Mouse (Mus musculus) c-Kit-positive CD71-positive TER-119-positive erythroid progenitor cells, embryonic 14.5 days (primary cell): ENCODE results near the gene Hmox2.
A peak's percentile ranks its signal among the peaks of the same experiment; 100 is the strongest.

Source experiments
- DNase-seq: peaks from one replicate; pipeline ENCODE4 v3.0.0-alpha.2; 2013; ENCODE audit warnings: low spot score

Gene Hmox2

DNA sequence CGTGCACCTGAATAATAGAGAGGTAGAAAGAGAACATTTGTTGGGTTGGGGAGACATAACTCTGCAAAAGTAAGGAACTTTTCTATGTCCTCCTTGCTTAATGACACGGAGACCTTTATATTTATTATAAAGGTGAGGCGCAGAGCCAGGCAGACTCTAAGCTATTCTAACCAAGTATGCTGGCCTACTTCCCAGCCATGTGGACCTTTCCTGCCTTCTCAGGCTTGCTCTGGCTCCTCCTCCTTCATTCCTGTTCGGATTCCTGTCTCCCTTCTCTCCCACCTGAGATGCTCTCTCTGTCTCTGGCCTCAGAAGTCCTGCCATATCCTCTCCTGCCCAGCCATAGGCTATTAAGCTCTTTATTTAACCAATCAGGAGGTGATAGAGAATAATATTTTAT, 895 bp upstream of the Hmox2 start:
- no peak for DNase-seq

DNA sequence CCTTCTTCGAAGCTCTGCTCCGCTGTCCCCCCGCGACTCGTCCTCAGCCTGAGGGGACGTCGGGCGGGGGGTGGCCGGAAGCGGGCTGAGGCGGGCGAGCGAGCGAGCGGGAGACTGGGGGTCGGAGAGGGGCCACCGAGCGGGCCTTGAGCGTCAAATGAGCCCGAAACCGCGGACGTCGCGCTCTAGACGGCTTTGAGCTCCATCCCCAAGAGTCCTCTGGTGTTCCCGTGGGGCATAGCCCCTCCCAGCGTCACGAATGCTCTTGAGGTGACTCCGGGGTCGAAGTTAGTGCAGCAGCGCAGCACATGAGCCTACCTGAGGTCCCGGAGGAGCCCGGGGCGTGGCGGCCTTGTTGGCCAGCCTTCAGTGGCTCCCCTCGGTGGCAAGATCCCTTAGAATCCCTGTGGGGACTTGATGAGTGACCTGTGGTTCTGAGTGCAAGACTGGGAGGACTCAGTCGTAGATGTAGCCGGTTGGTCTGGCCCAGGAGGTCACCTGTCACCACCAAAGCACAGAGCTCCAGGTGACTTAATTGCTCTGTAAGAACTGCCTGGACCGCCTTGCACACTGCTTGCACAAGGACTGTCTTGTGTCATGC, 467 bp downstream of the Hmox2 start:
- DNase-seq, result peak; percentile 34

DNA sequence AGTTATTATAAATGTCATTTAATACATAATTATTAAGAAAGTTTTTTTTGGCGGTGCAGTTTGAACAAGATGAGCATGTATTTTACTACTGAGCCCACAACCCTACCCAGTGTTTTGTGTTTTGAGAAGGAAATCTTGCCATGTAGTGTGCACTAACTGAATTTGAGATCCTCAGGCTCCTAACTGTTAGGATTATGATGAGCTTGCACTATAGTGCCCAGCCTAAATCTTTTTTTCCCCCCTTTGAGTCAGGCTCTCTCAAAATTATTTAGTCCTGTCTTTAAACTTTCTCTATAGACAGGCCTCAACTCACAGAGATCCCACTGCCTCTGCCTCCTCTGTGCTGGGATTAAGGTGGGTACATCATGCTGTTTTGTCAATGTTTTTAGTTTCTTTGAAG, 1.4 kb downstream of the Hmox2 start:
- no peak for DNase-seq

DNA sequence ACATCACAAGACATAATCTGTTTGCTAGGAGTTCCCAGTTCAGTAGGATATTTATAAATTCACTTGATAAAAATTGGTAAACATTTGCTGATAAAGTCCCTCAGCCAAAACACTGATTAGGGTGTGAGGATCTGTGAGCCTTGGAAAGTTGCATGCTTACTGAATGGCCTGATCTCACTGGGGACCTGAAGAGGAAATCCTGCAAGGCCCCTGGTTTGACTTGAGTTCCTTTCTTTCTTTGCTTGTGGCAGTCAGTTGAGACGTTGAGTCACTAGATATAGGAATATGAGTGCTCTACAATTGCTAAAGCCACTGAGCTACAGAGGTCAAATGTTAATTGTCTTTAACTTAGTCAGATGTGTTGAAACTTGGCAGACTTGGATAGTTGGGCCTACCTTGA, 1.8 kb downstream of the Hmox2 start:
- no peak for DNase-seq

DNA sequence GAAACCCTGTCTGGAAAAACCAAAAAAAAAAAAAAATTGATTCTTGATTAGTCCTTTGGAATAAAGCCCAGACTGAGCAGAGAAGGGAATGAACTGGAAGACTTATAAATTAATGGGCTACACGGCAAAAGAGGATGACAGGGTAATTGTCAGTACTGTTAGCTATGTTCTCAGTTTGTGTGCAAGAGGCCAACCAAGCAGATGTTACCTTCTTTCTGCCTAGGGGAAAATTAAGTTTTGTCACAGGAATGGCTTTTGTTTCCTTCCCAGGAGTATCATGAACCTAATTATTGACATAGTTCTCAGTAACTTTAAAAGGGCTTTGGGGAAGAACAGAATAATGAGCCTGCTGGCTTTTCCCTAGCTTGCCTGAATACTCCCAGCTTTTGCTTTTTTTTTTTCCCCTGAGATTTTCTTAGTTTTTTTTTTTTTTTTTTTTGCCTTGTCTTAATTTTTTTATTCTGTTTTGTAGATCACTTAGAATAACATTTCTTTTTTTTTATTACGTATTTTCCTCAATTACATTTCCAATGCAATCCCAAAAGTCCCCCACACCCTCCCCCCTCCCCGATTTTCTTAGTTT, 4.7 kb downstream of the Hmox2 start:
- no peak for DNase-seq

DNA sequence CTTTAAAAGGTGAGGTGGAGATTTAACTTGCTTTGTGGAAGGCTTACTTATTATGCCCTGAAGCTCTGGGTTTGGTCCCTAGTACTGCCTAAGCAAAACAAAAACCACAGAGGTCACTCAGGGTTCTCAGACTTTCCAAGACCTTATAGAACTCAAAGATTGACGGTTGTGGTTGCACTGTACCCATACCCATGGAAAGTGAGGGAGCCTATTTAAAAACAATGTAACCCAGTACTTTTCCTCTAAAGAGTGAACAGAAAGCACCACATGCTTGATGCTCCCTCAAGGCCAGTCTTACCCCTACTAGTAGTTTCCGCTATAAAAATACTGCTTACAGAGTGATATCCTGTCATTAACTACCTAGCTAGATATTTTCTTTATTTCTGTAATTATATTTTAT, 10.1 kb downstream of the Hmox2 start:
- DNase-seq, result no peak

DNA sequence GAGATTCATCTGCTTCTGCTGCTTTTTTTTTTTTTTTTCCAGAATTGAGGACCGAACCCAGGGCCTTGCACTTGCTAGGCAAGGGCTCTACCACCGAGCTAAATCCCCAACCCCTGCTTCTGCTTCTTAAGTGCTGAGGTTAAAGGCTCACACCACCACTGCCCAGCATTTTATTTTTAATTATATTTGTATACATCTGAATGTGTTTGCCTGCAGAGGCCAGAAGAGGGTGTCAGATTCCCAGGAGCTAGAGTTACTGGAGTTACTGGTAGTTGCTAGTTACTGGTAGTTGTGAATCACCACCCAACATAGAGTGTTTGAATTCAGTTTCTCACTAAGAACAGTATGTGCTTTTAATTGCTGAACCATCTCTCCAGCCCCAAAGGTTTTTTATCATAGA, 13.8 kb downstream of the Hmox2 start:
- no peak for DNase-seq

DNA sequence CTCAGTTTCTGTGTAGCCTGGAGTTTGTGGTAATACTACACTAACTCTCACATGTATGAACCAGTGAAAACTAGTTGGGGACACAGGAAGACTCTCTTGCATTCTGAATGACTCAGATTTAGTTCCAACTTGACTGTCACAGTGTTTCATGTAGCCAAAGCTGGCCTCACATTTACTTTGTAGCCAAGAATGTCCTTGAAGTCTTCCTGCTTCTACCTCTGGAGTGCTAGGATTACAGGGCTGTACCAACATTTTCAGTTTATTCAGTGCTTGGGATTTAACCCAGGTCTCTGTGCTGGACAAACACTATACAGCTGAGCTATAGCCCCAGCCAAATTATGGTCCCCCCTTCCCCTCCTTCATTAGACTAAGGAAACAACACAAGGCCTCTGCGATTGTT, 16.0 kb downstream of the Hmox2 start:
- DNase-seq, result no peak

DNA sequence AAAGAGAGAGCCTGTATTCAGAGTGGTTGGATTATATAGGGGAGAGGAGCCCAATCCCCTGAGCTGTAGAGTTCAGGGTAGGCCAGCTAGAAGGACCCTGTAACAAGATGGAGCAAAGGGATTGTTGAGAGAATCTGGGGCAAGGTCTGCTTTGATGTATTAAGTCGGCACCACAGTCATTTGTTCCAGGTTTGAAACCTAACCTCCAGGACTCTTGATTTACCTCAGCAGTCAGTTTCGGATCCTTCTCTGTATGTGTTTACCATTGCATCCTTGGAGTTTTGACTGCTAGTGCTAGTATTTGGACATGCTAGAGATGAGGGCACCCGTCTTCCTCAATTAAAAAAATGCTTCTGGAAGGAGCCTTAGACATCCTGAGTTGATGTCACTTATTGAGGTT, 26.0 kb downstream of the Hmox2 start:
- DNase-seq, result no peak

DNA sequence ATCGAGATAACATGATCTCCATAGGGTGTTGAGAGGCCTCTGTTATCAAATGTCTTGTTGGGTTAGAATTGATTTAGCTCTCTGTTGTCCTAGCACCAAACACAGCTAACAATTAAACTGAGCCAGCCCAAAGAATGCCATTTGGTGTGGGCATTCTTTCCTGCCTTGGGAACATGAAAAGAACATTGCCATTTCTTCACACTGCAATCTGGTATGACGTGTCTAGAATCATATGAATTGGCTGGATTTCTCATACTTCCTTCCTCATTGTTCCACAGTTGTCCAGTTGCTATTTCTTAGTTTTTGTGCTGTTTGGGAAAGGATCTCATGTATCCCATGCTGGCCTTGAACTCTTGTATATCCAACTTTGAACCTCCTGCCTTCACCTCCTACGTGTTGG, 27.9 kb downstream of the Hmox2 start:
- DNase-seq, result no peak

DNA sequence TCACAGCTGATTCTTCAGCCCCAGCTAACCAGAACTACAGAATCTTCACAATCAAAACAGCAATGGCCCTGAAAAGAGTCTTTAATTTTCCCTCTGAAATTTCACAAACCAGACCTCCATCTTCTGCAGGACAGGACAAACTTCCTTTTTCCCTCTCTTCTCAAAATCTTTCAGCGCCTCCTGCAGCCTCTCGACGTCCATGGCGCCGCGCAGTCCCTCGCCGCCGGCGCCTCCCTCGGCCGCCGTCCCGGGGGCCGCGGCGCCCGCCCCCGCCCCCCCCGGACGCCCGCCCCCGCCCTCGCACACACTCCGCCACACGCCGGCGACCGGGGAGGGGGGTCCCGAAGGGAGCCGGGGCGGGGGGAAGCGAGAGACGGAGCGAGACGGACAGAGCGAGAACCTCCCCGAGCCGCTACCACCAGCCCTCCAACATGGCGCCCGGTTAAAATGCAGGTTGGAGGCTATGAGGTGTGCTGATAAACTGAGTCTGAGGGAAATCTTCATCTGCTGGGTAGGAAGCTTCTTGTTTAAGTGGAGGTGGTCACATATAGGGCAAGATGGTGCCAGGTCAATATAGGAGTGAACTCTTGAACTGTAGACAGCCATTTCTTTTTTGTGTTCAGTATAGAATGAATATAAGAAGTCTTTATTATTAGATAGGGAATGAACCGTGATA, 30.6 kb downstream of the Hmox2 start:
- peak; percentile 30 for DNase-seq

DNA sequence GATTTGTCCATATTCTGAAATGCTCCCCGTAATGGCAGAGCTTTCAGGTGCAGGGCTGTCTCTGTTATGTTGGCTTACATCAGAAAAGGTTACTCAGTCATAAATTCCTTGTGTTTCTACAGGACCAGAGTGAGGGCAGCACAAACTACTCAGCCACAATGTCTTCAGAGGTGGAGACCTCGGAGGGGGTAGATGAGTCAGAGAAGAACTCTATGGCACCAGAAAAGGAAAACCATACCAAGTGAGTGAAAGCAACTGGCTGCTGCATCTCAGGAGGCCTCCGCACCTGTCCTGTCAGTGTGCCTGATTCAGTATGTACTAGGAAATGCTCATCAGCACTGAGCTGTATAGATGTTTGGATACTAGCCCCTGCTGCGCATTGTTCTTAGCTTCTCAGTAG, 36.3 kb downstream of the Hmox2 start:
- no peak for DNase-seq

DNA sequence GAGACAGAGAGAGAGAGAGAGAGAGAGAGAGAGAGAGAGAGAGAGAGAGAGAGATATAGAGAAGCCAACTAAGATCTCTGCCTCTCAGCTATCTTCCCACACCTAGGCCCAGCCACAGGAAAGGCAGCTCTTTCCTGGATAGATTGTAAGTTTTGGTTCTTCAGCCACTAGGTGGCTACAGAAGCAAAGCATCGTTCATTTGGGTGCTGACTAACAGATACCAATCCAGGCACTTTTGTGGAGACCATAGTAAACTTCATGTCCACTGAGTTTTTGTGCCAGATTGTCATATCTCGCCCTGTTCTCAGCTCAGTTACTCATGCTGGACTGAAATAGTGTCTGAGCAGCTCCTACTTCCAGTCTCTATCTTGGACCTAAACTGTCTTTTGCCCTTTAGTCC, 37.1 kb downstream of the Hmox2 start:
- DNase-seq, result peak; percentile 37

DNA sequence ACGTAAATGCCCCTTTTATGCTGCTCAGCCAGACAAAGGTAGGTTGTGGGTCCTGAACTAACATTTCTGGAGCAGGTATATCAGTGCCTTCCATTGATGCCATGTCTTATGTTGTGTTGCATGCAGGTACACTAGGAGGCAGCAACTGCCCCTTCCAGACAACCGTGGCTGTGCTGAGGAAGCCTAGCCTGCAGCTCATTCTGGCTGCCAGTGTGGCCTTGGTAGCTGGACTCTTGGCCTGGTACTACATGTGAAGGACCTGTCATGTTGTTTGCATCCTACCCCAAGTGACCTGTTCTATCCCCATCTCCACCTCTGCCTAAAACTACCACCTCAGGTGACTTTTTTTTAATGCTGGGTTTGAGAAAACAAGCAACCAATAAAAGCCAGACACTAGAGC, 39.7 kb downstream of the Hmox2 start:
- DNase-seq, result no peak

DNA sequence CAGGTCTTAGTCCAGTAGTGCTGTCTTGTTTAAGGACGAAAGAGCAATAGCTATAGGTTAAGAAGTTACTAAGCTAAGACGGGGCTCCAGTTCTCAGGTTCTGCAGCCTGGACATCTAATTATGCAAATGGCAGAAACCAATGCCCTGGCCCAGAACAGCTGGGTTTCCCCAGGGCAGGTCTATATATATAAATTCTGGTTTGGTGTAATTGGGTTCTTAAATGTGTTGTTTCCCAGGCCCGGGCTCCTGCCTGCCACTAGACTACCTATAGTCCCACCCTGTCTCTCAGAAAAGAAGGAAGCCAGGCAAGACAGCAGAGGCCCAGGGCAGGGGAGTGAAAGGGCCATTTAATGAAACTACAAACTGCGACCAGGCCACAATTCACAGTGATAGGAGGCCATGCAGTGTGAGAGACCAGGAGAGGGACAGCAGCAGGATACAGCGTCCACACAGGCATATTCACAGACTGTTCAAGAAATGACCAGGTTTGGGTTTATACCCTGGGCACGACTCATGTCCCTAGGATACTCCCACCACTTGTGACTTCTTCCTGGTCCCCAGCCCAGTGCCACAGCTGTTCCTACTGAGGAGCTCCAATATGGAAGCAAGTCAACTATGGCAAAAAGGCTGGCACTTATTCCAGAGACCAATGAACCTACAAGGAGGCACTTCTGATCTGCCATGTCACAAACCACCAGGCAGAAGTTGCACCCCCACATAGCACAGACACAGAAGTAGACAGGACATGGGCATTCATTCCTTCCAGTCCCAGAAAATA, 41.0 kb downstream of the Hmox2 start:
- DNase-seq, result no peak

DNA sequence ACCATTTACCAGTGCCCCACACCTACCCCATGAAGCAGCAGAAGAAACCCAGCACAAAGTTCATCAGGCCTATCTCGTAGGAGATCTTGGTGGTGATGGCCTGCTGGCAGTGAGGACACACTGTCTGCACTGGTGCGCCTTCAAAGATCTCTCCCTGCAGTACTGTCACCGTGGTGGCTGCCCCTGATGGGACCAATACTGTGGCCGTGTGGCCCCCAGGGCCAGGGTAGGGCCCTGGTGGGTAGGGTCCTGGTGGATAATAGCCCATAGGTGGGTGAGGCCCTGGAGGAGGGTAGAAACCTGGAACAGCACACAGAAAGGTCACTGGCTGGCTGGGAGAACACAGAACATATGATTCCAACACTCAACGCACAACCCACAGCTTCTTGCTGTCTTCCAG, 42.6 kb downstream of the Hmox2 start:
- DNase-seq, result no peak

DNA sequence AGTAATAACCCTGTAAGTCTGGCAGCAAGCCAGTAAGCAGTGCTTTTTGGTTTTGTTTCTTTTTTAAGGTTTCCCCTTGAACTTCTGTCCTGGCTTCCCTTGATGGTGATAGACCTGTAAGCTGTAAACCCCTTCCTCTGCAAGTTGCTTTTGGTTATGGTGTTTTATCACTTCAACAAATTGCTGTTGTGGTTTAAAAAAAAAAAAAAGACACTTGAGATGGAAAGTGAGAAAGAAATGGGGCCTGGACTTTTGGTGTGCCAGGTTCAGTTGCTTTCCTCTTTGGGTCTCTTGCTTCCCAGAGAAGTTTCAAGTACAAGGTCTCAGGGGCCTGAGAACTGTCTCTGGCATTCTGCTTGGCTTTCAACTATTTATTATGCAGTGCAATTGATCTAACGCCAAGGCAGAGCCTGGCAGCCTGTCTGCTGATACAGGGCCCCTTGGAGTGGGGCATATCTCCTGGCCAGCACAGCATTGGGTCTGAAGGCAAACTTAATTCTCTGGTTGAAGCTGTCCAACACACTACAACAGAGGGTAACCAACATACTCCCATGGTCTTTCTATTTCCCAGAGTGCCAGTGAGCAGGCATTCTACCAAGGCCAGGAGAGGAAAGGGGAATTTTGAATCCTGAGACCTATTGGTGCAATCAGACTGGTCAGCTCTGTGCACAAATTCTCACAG, 47.3 kb downstream of the Hmox2 start:
- DNase-seq, result no peak

DNA sequence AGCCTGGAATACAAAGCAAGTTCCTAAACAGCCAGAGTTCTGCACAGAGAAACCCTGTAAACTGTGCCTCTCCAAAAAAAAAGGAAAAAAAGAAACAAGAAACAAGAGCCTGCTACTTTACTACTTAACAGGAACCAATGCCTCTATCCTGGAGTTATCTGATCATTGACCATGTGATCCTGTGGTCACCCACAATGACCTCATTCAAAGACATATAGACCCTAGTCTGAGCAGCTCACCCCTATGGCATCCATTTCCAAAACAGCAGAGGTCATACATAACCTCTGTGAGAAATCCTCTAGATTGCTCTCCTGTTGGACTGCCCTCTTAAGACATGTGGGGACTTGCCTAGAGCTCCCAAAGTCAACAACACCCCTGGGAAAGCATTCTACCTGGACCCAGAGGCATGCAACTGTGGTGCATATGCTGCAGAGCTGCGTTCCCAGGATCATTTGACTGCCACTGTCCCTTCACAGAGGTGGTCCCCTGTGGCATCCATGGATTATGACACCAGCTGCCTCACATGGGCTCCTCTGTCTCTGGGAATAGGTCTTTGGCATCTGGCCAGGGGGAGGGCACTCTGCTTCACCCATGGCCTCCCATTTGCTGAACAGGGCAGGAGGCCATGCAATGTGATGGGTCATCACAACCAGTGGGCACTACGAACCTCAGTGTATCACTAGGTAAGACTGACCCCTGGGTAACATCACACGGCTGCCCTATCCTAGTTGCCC, 51.2 kb downstream of the Hmox2 start:
- DNase-seq, result no peak

DNA sequence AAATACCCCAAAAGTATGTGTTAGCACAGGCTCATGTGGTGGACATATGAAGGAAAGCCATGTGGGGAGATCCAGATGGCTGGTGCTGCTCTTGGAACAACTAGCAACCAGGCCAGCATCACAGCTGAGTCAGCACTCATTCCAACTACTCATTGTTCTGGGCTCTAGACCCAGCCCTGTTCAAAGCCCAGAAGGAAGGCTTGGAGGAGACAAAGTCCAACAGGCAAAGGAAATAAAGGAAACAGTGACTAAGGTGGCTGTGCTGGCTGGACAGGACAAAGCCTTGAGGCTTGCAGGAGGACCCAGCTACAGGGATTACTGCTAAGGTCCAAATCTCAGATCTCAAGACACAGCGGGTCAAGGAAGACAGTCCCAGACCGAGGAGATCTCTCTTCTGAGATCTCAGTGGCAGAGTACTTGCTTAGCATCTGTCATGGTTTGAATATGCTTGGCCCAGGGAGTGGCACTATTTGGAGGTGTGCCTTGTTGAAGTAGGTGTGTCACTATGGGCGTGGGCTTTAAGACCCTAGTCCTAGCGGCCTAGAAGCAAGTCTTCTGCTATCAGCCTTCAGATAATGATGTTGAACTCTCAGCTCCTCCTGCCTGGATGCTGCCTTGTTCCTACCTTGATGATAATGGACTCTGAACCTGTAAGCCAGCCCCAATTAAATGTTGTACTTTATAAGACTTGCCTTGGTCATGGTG, 51.9 kb downstream of the Hmox2 start:
- no peak for DNase-seq

DNA sequence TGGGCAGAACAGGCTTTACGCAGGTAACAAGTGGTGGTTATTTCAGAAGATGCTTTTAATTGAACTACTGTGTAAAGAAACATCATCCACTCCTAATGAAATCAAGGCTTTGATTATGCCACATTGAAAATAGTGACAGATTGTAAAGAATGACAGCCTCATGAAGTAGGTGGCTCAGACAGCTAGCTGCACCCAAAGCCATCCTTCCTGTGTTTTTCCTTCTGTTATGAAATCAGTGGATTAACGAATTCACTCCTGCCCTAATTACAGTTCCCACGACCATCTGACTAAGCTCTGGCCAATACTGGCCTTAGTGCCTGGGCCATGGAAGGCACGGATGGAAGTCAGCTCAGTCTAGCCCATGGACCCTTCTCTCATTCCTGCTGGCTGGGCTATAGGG, 52.8 kb downstream of the Hmox2 start:
- no peak for DNase-seq

DNA sequence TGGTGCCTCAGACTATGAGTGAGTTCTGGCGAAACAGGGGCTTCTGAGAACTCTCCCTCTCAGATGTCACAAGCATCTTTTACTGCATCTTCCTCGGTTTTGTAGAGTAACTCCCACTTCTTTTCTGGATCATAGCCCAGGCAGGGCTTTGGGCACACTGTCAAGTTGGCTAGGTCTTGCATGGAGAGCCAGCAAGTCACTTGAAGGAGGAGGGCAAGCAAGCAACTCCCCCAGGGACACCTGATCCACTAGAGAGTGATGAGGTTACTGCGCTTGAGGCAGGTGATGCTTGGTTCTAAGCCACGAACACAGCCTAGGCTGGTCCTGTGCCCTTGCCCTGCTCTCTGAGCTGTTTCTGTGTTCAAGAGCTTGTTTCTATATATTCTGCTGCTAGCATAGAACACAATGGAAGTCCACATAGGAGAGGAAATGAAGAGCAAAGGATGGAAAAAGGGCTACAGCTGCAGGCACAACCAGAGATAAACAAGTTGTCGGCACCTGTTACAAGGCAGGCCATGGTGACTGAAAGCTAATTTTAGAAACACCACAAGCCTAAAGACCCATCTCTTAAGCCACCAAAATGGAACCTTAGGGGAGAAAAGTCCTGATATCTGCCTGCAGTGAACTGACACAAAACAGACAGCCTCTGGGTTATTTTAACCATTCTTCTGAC, 55.5 kb downstream of the Hmox2 start:
- no peak for DNase-seq
